Mouse (Mus musculus) hindbrain, embryonic 16.5 days (tissue): ENCODE measurements around the gene Dguok. TPM values are rescaled to one million over a fixed set of nuclear protein-coding genes. Genes with fewer than 3 reads are reported as not detected.

Experiments
- ATAC-seq: fragments of 200-750 bp; cut with Nextera tagmentation; 2 replicates; pipeline ENCODE4 v1.8.0; 2017; ENCODE audit warnings: moderate TSS enrichment, moderate library complexity
- H3K27ac ChIP-seq: fragments of 300-500 bp; sonication (generic); 2 replicates; pipeline ENCODE4 v1.5.1; 2014; ENCODE audit warnings: low read depth, mild to moderate bottlenecking, control low read depth, low read length, moderate library complexity
- H3K27me3 ChIP-seq: fragments of 300-500 bp; sonication (generic); replicated peaks from 2 replicates; pipeline ENCODE4 v1.6.1; 2014; ENCODE audit warnings: low read length; ENCODE audit not compliant: control insufficient read depth, insufficient read depth
- H3K36me3 ChIP-seq: fragments of 300-500 bp; sonication (generic); 2 replicates; pipeline ENCODE4 v1.6.1; 2014; ENCODE audit warnings: mild to moderate bottlenecking, low read length, moderate library complexity, mixed read lengths; ENCODE audit not compliant: control insufficient read depth, insufficient read depth
- H3K4me1 ChIP-seq: fragments of 300-500 bp; sonication (generic); 2 replicates; pipeline ENCODE4 v1.6.1; 2014; ENCODE audit warnings: low read depth, low read length; ENCODE audit not compliant: control insufficient read depth, insufficient read depth
- H3K4me2 ChIP-seq: fragments of 300-500 bp; sonication (generic); 2 replicates; pipeline ENCODE4 v1.6.1; 2014; ENCODE audit warnings: mild to moderate bottlenecking, low read length, control low read depth, moderate library complexity
- H3K4me3 ChIP-seq: fragments of 300-500 bp; sonication (generic); 2 replicates; pipeline ENCODE4 v1.5.1; 2014; ENCODE audit warnings: mild to moderate bottlenecking, low read length, control low read depth, moderate library complexity
- H3K9ac ChIP-seq: fragments of 300-500 bp; sonication (generic); 2 replicates; pipeline ENCODE4 v1.6.1; 2014; ENCODE audit warnings: low read depth, mild to moderate bottlenecking, control low read depth, low read length, moderate library complexity
- H3K9me3 ChIP-seq: fragments of 300-500 bp; sonication (generic); 2 replicates; pipeline ENCODE4 v1.6.1; 2014; ENCODE audit warnings: mild to moderate bottlenecking, low read length, moderate library complexity; ENCODE audit not compliant: control insufficient read depth
- WGBS: fragments of 180-500 bp; shearing (Covaris S2); extraction: QIAGEN DNeasy Blood & Tissue Kit; methylation state at CpG from one replicate; pipeline ENCODE4 v1.1.7; 2014; 5-methylcytosine and 5-hydroxymethylcytosine counted together
- polyA plus RNA-seq: library from polyadenylated mRNA; unstranded; fragments of >200 nt; fragmentation: Nextera tagmentation; extraction: Ambion mirVana; gene quantifications from 2 replicates; pipeline ENCODE4 v1.2.1, GENCODE M21; 2015

Gene Dguok
- polyA plus RNA-seq, 1 experiment from 2014 or later = 68.0 TPM

DNA sequence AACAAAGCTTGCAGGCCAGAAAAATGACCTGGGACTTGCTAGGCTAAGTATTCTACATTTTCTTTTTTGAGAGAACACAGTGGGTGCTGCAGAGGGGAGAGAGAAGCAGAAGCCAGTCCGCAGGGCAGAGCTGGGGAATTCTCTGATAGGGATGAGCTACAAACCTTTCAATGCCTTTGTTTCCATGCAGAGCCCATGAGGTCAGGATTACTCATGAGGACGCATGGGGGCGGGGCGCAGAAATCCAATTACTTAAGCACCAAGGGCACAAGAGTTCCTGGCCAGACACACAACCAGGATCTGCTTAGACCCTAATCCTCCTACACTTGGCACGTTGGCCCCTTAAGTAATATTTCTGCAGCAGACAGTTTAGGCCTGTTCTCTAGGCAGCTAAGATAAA lies 71.6 kb downstream of the Dguok start:
- Histone ChIP-seq H3K27me3 (no peaks in the 10 kb centered on the region), H3K36me3 (no peaks in the 10 kb centered on the region), H3K9ac (no peak overlapping the region), H3K4me3 (no peak overlapping the region), H3K4me1 (peaks cover 46% of the 10 kb centered on the region), H3K9me3 (no peaks in the 10 kb centered on the region), H3K27ac (no peak overlapping the region), H3K4me2 (no peak overlapping the region)
- WGBS = 29% methylated on average over 5 of the region's 5 CpGs
- no peak for ATAC-seq

- WGBS = 84% methylated on average over 4 of the region's 4 CpGs
- H3K36me3 ChIP-seq = no peaks in the 10 kb centered on the region
- H3K9me3 ChIP-seq = no peaks in the 10 kb centered on the region
- no peak overlapping the region for H3K4me2 ChIP-seq
- H3K4me1 ChIP-seq = peaks cover 32% of the 10 kb centered on the region
- no peak overlapping the region for H3K9ac ChIP-seq
- H3K27me3 ChIP-seq = no peaks in the 10 kb centered on the region
- H3K4me3 ChIP-seq = no peak overlapping the region
- no peak for ATAC-seq
- no peak overlapping the region for H3K27ac ChIP-seq
These were observed 73.2 kb downstream of the Dguok start for GRCm38 (mm10) chr6:83433546-83433945.

- no peak for ATAC-seq
- peaks cover 32% of the 10 kb centered on the region for H3K4me1 ChIP-seq
- no peak overlapping the region for H3K4me2 ChIP-seq
- H3K27ac ChIP-seq = no peak overlapping the region
- H3K9me3 ChIP-seq = no peaks in the 10 kb centered on the region
- H3K27me3 ChIP-seq = no peaks in the 10 kb centered on the region
- H3K4me3 ChIP-seq = no peak overlapping the region
- H3K9ac ChIP-seq = no peak overlapping the region
- WGBS = 87% methylated on average over 7 of the region's 7 CpGs
- H3K36me3 ChIP-seq = no peaks in the 10 kb centered on the region
These were observed 73.8 kb downstream of the Dguok start for GRCm38 (mm10) chr6:83432966-83433365.

Other genes with a start within 250 kb of the Dguok start
- gene Mthfd2, start 181.1 kb downstream of the Dguok start, polyA plus RNA-seq = 33.4 and 34.3 TPM in 2 replicates
- gene Mob1a, start 181.0 kb downstream of the Dguok start, polyA plus RNA-seq = 19.4 and 23.9 TPM in 2 replicates
- 55.8 and 64.3 TPM in 2 replicates for gene Bola3, start 157.8 kb downstream of the Dguok start, polyA plus RNA-seq
- gene Tet3, start 47.9 kb downstream of the Dguok start, polyA plus RNA-seq = 51.4 and 62.2 TPM in 2 replicates
- gene Actg2, start 29.3 kb upstream of the Dguok start, polyA plus RNA-seq = 3.4 and 3.5 TPM in 2 replicates
- gene Stambp, start 65.8 kb upstream of the Dguok start, polyA plus RNA-seq = 61.3 and 62.8 TPM in 2 replicates
- gene Clec4f, start 149.2 kb upstream of the Dguok start, polyA plus RNA-seq = not detected in 2 replicates
- not detected in 2 replicates for gene Cd207, start 170.9 kb upstream of the Dguok start, polyA plus RNA-seq
- gene Vax2, start 204.3 kb upstream of the Dguok start, polyA plus RNA-seq = not detected in 2 replicates
- gene Atp6v1b1, start 236.0 kb upstream of the Dguok start, polyA plus RNA-seq = 0.14 TPM in 1 of 2 replicates, not detected in the other